Mouse (Mus musculus) kidney, postnatal 25 days (tissue): Measurements from ENCODE around the gene Spata46.
A peak's percentile ranks its signal among the peaks of the same experiment; 100 is the strongest.

Source experiments
- DNase-seq, 2 experiments: peaks; one replicate each; pipeline ENCODE4 v3.0.0; 2021; ENCODE audit warnings: mixed read lengths in 2 of 2

Gene Spata46

GRCm38 (mm10) chr1:170343906-170344305, 35.3 kb downstream of the Spata46 start:
- peak; percentile 45 to 69 for DNase-seq

- peak; percentile 54 to 66 for DNase-seq
Measured at GRCm38 (mm10) chr1:170346266-170346665, 37.7 kb downstream of the Spata46 start.

- no peak for DNase-seq
Measured at GRCm38 (mm10) chr1:170351080-170351479, 42.5 kb downstream of the Spata46 start.

GRCm38 (mm10) chr1:170353335-170353734, 44.7 kb downstream of the Spata46 start:
- no peak for DNase-seq

- DNase-seq, result no peak
Measured at GRCm38 (mm10) chr1:170360183-170360915, 51.7 kb downstream of the Spata46 start.
